Mouse (Mus musculus) forebrain, embryonic 13.5 days (tissue): ENCODE measurements around the gene Gng12. TPM values are rescaled to one million over a fixed set of nuclear protein-coding genes. Genes with fewer than 3 reads are reported as not detected.

Source experiments
- ATAC-seq: fragments of 200-750 bp; cut with Nextera tagmentation; 2 replicates; pipeline ENCODE4 v1.8.0; 2017
- H3K27ac ChIP-seq: fragments of 300-500 bp; sonication (generic); 2 replicates; pipeline ENCODE4 v1.5.1; 2015; ENCODE audit warnings: inconsistent platforms, mild to moderate bottlenecking, moderate library complexity
- H3K27me3 ChIP-seq: fragments of 300-500 bp; sonication (generic); 2 replicates; pipeline ENCODE4 v1.6.1; 2015; ENCODE audit warnings: mild to moderate bottlenecking, inconsistent platforms
- H3K36me3 ChIP-seq: fragments of 300-500 bp; sonication (generic); 2 replicates; pipeline ENCODE4 v1.6.1; 2015; ENCODE audit warnings: mild to moderate bottlenecking, inconsistent platforms; ENCODE audit not compliant: poor library complexity, severe bottlenecking
- H3K4me1 ChIP-seq: fragments of 300-500 bp; sonication (generic); 2 replicates; pipeline ENCODE4 v1.6.1; 2015; ENCODE audit warnings: inconsistent platforms
- H3K4me2 ChIP-seq: fragments of 300-500 bp; sonication (generic); 2 replicates; pipeline ENCODE4 v1.6.1; 2015; ENCODE audit warnings: inconsistent platforms, mild to moderate bottlenecking, moderate library complexity
- H3K4me3 ChIP-seq: fragments of 300-500 bp; sonication (generic); 2 replicates; pipeline ENCODE4 v1.5.1; 2015; ENCODE audit warnings: mild to moderate bottlenecking, inconsistent platforms
- H3K9ac ChIP-seq: fragments of 300-500 bp; sonication (generic); 2 replicates; pipeline ENCODE4 v1.6.1; 2015; ENCODE audit warnings: mild to moderate bottlenecking, inconsistent platforms
- H3K9me3 ChIP-seq: fragments of 300-500 bp; sonication (generic); replicated peaks from 2 replicates; pipeline ENCODE4 v1.6.1; 2016; ENCODE audit warnings: inconsistent platforms
- WGBS: fragments of 180-500 bp; shearing (Covaris S2); methylation state at CpG from one replicate; pipeline ENCODE4 v1.1.7; 2015; 5-methylcytosine and 5-hydroxymethylcytosine counted together
- polyA plus RNA-seq: library from polyadenylated mRNA; unstranded; fragments of >200 nt; fragmentation: Nextera tagmentation; extraction: Ambion mirVana; gene quantifications from 2 replicates; pipeline ENCODE4 v1.2.1, GENCODE M21; 2015

The Gng12 gene
- polyA plus RNA-seq, 1 experiment from 2014 or later, result 22.4 TPM

- peak; percentile 93 for ATAC-seq
- H3K27me3 ChIP-seq, result no peaks in the 10 kb centered on the region
- H3K4me1 ChIP-seq, result peaks cover 10% of the 10 kb centered on the region
- no peak overlapping the region for H3K27ac ChIP-seq
- 29% methylated on average over 4 of the region's 4 CpGs for WGBS
- H3K4me2 ChIP-seq, result no peak overlapping the region
- no peaks in the 10 kb centered on the region for H3K36me3 ChIP-seq
- no peak overlapping the region for H3K9ac ChIP-seq
- H3K9me3 ChIP-seq, result no peaks in the 10 kb centered on the region
- H3K4me3 ChIP-seq, result no peak overlapping the region
Observed at GRCm38 (mm10) chr6:66964222-66964621, 68.0 kb downstream of the Gng12 start.

- 84% methylated on average over 4 of the region's 4 CpGs for WGBS
- Histone ChIP-seq H3K27me3 (no peaks in the 10 kb centered on the region), H3K27ac (no peak overlapping the region), H3K4me3 (no peak overlapping the region), H3K4me2 (no peak overlapping the region), H3K36me3 (no peaks in the 10 kb centered on the region), H3K4me1 (peaks cover 10% of the 10 kb centered on the region), H3K9me3 (no peaks in the 10 kb centered on the region), H3K9ac (no peak overlapping the region)
- ATAC-seq, result no peak
Observed at GRCm38 (mm10) chr6:66965203-66965602, 69.0 kb downstream of the Gng12 start.

- no peaks in the 10 kb centered on the region for H3K36me3 ChIP-seq
- no peak overlapping the region for H3K4me2 ChIP-seq
- no peak for ATAC-seq
- H3K27ac ChIP-seq, result no peak overlapping the region
- no peak overlapping the region for H3K4me3 ChIP-seq
- WGBS, result 62% methylated on average over 2 of the region's 2 CpGs
- H3K27me3 ChIP-seq, result no peaks in the 10 kb centered on the region
- H3K9me3 ChIP-seq, result no peaks in the 10 kb centered on the region
- peaks cover 10% of the 10 kb centered on the region for H3K4me1 ChIP-seq
- H3K9ac ChIP-seq, result no peak overlapping the region
Observed at GRCm38 (mm10) chr6:66967788-66968187, 71.6 kb downstream of the Gng12 start.

DNA sequence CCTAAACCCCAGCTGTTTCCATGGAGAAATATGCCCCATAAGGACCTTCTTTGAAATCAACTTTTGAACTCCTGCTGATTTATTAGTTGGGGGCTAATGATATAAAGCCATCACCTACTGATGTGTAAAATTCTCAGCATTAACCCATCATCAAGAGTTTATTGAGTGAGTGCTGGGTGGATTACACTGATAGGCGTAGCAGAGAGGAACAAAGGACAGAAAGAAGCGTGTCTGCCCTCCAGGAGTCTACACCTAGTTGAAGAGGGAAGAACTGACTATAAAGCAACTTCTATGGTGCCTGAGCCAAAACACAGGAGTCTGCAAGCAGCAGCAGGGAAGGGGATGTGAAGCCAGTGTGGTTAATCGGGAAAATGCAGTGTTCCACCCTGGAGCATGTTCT, 73.2 kb downstream of the Gng12 start:
- H3K9ac ChIP-seq, result no peak overlapping the region
- peaks cover 4% of the 10 kb centered on the region for H3K4me1 ChIP-seq
- WGBS, result 37% methylated on average over 3 of the region's 3 CpGs
- no peaks in the 10 kb centered on the region for H3K27me3 ChIP-seq
- H3K4me2 ChIP-seq, result no peak overlapping the region
- ATAC-seq, result no peak
- H3K9me3 ChIP-seq, result no peaks in the 10 kb centered on the region
- H3K36me3 ChIP-seq, result no peaks in the 10 kb centered on the region
- H3K4me3 ChIP-seq, result no peak overlapping the region
- no peak overlapping the region for H3K27ac ChIP-seq

DNA sequence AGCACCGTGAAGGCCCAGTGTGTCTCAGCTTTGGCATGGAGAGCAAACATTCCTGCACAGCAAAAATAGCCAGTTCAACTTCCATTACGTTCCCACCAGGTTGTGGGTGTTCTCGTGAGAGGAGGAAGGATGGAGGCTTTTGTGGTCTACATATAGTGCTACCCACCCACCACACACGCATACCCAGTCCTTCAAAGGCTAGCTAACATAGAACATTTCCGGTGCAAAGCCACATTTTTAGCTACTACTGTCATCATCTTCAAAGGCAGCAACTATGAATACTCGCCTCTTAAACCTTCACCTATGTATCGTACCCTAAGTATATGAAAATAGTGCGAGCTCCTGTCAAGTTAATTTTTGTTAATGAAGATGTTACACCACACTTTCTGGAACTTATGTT, 76.1 kb downstream of the Gng12 start:
- no peak overlapping the region for H3K9ac ChIP-seq
- 83% methylated on average over 8 of the region's 8 CpGs for WGBS
- no peak for ATAC-seq

DNA sequence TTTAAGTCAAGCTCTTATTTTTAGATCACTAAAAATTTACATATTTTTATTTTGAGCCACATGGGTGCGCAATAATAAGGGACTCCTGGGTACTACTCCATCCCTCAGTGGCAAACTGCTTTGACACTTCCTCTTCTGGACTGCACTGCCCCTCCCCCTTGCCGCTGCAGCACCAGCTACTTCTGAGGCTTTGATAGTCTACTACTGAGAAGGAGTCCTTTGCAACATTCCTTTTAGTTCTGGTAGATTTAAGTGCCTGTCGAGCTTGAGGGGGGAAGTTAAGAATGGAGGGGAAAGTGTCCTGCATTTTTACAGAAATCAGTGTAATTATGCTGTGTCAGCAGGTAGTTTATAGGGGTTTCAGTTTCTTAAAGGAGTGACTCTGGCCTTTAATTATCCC, 77.0 kb downstream of the Gng12 start:
- Histone ChIP-seq H3K4me3 (no peak overlapping the region), H3K4me2 (no peak overlapping the region), H3K9ac (no peak overlapping the region), H3K27ac (no peak overlapping the region), H3K27me3 (no peaks in the 10 kb centered on the region), H3K4me1 (no peaks in the 10 kb centered on the region), H3K36me3 (no peaks in the 10 kb centered on the region), H3K9me3 (no peaks in the 10 kb centered on the region)
- WGBS, result 25% methylated on average over 3 of the region's 3 CpGs
- ATAC-seq, result peak; percentile 63; the same call in 1 of the 2 replicates

More for the DNA sequence above, 76.1 kb downstream of the Gng12 start:
- no peaks in the 10 kb centered on the region for H3K36me3 ChIP-seq
- H3K27ac ChIP-seq, result no peak overlapping the region
- no peaks in the 10 kb centered on the region for H3K27me3 ChIP-seq
- no peak overlapping the region for H3K4me3 ChIP-seq
- H3K9me3 ChIP-seq, result no peaks in the 10 kb centered on the region
- no peaks in the 10 kb centered on the region for H3K4me1 ChIP-seq
- no peak overlapping the region for H3K4me2 ChIP-seq

DNA sequence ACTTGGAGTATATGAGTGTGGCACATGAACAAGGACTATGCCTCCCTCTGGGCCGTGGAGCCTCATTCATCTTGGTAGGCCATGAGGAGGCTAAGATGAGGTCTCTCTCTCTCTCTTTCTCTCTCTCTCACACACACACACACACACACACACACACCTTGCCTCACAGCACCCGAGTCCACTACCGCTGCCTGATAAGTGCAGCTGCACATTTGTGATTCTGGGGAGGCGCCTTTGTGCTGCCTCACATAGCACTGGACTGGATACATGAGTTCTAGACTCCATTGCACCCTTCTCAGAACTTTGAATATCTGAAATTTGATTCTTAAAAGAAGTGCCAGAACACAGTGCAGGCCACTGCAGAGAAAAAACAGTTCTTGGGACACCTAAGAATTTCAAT, 79.3 kb downstream of the Gng12 start:
- Histone ChIP-seq H3K27ac (no peak overlapping the region), H3K27me3 (no peaks in the 10 kb centered on the region), H3K36me3 (no peaks in the 10 kb centered on the region), H3K9me3 (no peaks in the 10 kb centered on the region), H3K9ac (no peak overlapping the region), H3K4me2 (no peak overlapping the region), H3K4me3 (no peak overlapping the region), H3K4me1 (no peaks in the 10 kb centered on the region)
- 93% methylated on average over 4 of the region's 4 CpGs for WGBS
- ATAC-seq, result no peak

DNA sequence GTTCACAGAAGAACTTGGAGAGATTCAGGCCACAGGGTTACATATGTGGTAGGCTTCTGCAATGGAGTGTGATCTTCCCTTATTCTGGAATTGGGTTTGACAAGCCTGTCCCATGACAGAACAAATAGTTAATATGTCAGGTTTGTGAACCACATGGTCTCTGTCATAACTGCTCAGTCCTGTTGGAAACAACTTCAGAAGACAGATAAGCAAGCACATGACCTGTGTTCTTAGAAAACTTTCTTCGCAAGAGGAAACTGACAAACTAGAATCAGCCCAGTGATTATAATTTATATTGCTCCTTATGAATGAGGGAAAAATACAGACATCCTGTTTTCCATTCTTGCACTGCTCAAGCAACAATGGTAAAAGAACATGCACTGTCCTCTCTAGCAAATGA, 83.0 kb downstream of the Gng12 start:
- 93% methylated on average over 1 of the region's 1 CpGs for WGBS
- H3K27me3 ChIP-seq, result no peaks in the 10 kb centered on the region
- no peak overlapping the region for H3K9ac ChIP-seq
- no peaks in the 10 kb centered on the region for H3K36me3 ChIP-seq
- H3K27ac ChIP-seq, result no peak overlapping the region
- H3K4me1 ChIP-seq, result no peaks in the 10 kb centered on the region
- H3K4me3 ChIP-seq, result no peak overlapping the region
- no peak overlapping the region for H3K4me2 ChIP-seq
- H3K9me3 ChIP-seq, result no peaks in the 10 kb centered on the region
- no peak for ATAC-seq

DNA sequence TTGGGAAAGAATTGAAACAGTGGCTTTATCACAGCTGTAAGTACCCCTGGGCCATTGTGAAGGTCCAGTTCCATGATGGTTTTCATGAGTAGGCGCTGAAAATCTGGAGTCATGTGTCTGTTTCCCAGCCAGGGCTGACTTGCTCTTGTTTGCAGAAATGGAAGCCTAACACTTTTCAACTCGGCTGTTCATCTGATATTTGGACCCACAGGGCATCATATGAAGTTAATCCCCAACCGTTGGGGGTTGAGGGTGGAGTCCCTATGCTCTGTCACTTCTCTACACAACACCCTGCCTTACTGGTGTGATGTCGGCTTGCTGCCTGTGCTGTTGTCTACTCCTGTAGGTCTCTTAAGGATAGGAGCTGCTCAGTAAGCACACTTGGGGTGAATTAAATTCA, 83.8 kb downstream of the Gng12 start:
- ATAC-seq, result no peak
- no peaks in the 10 kb centered on the region for H3K27me3 ChIP-seq

DNA sequence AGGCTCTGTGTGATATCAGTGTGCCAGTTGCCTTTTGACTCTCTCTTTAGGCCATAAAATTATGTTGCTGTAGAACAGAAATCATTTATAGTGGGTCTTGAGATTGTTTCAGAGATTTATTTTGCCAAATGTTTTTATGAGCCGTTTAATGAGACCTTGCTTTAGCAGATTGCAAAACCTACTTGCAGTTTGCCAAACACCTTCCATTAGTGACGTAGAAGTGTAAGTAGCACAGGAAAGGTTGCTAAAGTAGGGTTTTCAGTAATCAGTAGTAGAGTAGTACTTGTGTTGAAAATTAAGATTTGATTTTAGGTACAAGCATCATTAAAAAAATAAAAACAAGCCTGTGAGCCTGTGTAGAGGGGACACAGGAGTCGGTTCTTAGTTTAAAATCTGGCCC, 85.2 kb downstream of the Gng12 start:
- no peaks in the 10 kb centered on the region for H3K4me1 ChIP-seq
- H3K9me3 ChIP-seq, result no peaks in the 10 kb centered on the region
- H3K36me3 ChIP-seq, result no peaks in the 10 kb centered on the region
- no peaks in the 10 kb centered on the region for H3K27me3 ChIP-seq
- H3K4me2 ChIP-seq, result no peak overlapping the region
- no peak overlapping the region for H3K9ac ChIP-seq
- no peak overlapping the region for H3K4me3 ChIP-seq
- WGBS, result 87% methylated on average over 3 of the region's 3 CpGs
- no peak overlapping the region for H3K27ac ChIP-seq
- ATAC-seq, result no peak

More for the DNA sequence above, 83.8 kb downstream of the Gng12 start:
- H3K27ac ChIP-seq, result no peak overlapping the region
- H3K4me1 ChIP-seq, result no peaks in the 10 kb centered on the region
- H3K9ac ChIP-seq, result no peak overlapping the region
- no peak overlapping the region for H3K4me3 ChIP-seq
- WGBS, result 83% methylated on average over 4 of the region's 4 CpGs
- H3K36me3 ChIP-seq, result no peaks in the 10 kb centered on the region
- H3K9me3 ChIP-seq, result no peaks in the 10 kb centered on the region
- H3K4me2 ChIP-seq, result no peak overlapping the region

- H3K36me3 ChIP-seq, result no peaks in the 10 kb centered on the region
- H3K9ac ChIP-seq, result no peak overlapping the region
- no peak overlapping the region for H3K4me2 ChIP-seq
- no peaks in the 10 kb centered on the region for H3K4me1 ChIP-seq
- H3K4me3 ChIP-seq, result no peak overlapping the region
- 61% methylated on average over 1 of the region's 1 CpGs for WGBS
- no peak overlapping the region for H3K27ac ChIP-seq
- no peak for ATAC-seq
- no peaks in the 10 kb centered on the region for H3K27me3 ChIP-seq
- H3K9me3 ChIP-seq, result no peaks in the 10 kb centered on the region
Observed at GRCm38 (mm10) chr6:66981864-66982263, 85.7 kb downstream of the Gng12 start.

GRCm38 (mm10) chr6:66984079-66984478, 87.9 kb downstream of the Gng12 start:
- ATAC-seq, result no peak
- Histone ChIP-seq H3K36me3 (no peaks in the 10 kb centered on the region), H3K4me1 (no peaks in the 10 kb centered on the region), H3K27me3 (no peaks in the 10 kb centered on the region), H3K9me3 (no peaks in the 10 kb centered on the region), H3K4me2 (no peak overlapping the region), H3K27ac (no peak overlapping the region), H3K9ac (no peak overlapping the region), H3K4me3 (no peak overlapping the region)
- 91% methylated on average over 5 of the region's 5 CpGs for WGBS

DNA sequence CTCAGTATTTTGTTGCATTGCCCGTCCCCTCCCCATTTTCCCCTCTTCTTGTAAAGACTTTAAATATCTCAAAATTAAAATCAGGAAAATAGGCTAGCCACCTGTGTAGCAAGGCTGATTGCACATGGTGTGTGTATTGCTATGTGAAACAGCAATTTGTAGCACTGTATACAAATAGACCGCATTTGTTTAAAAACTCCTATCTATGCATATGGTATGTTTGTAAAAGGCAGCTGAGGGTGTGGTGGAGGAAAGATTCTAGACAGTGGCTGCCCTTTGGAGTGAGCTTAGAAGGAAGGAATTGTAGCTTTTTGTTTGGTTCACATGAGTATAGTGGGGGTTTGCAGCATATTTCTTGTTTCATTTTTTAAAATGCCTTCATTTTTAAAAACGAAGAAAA, 88.5 kb downstream of the Gng12 start:
- no peak overlapping the region for H3K4me2 ChIP-seq
- no peak overlapping the region for H3K4me3 ChIP-seq
- H3K4me1 ChIP-seq, result no peaks in the 10 kb centered on the region
- no peaks in the 10 kb centered on the region for H3K9me3 ChIP-seq
- no peaks in the 10 kb centered on the region for H3K36me3 ChIP-seq
- 90% methylated on average over 3 of the region's 3 CpGs for WGBS
- no peaks in the 10 kb centered on the region for H3K27me3 ChIP-seq
- no peak overlapping the region for H3K9ac ChIP-seq
- no peak overlapping the region for H3K27ac ChIP-seq
- ATAC-seq, result no peak
